Mouse (Mus musculus) liver, embryonic 14.5 days (tissue): ENCODE measurements around the gene Socs4.

Experiments
- CTCF ChIP-seq: IDR thresholded peaks from 2 replicates; pipeline ENCODE4 v1.5.1; 2016; ENCODE audit warnings: antibody characterized with exemption, low read depth, control low read depth
- EP300 ChIP-seq: IDR thresholded peaks from 2 replicates; pipeline ENCODE4 v1.6.1; 2016; ENCODE audit warnings: antibody characterized with exemption, low read depth

GRCm38 (mm10) chr14:47310342-47311181, 33.8 kb downstream of the Socs4 start:
- no peak for TF ChIP-seq CTCF
- TF ChIP-seq EP300, result no peak
